Mouse (Mus musculus): Measurements from ENCODE around the gene Nadk. TPM values are rescaled to one million over a fixed set of nuclear protein-coding genes. Genes with fewer than 3 reads are reported as not detected.

Nadk gene
- total RNA-seq, 4 experiments from 2014 or later, result 10.8 to 19.0 (median 15.8) TPM

- no peak for DNase-seq (ENCODE audit: low spot score in 2 of 2)
Observed at GRCm38 (mm10) chr4:155601997-155602456, 39.8 kb downstream of the Nadk start.

- no peak for DNase-seq (ENCODE audit: low spot score in 2 of 2)
Observed at GRCm38 (mm10) chr4:155602753-155603152, 40.6 kb downstream of the Nadk start.

GRCm38 (mm10) chr4:155603801-155604200 lies 41.6 kb downstream of the Nadk start:
- DNase-seq (ENCODE audit: low spot score in 2 of 2), result no peak

GRCm38 (mm10) chr4:155605132-155605531 lies 43.0 kb downstream of the Nadk start:
- DNase-seq (ENCODE audit: low spot score in 2 of 2), result no peak

- no peak for DNase-seq (ENCODE audit: low spot score in 2 of 2)
Observed at GRCm38 (mm10) chr4:155606825-155607224, 44.6 kb downstream of the Nadk start.

GRCm38 (mm10) chr4:155611860-155612259 lies 49.7 kb downstream of the Nadk start:
- no peak for DNase-seq (ENCODE audit: low spot score in 2 of 2)

GRCm38 (mm10) chr4:155613264-155613663 lies 51.1 kb downstream of the Nadk start:
- DNase-seq (ENCODE audit: low spot score in 2 of 2), result no peak

- no peak for DNase-seq (ENCODE audit: low spot score in 2 of 2)
Observed at GRCm38 (mm10) chr4:155618321-155618720, 56.1 kb downstream of the Nadk start.

GRCm38 (mm10) chr4:155624338-155625291 lies 62.4 kb downstream of the Nadk start, which contains the start of gene Cdk11b:
Cdk11b (plus strand) TSS chr4:155624854.
- DNase-seq (ENCODE audit: low spot score in 2 of 2), result peak; percentile 85 to 93

- DNase-seq (ENCODE audit: low spot score in 2 of 2), result no peak
Observed at GRCm38 (mm10) chr4:155630267-155630666, 68.1 kb downstream of the Nadk start.

- no peak for DNase-seq (ENCODE audit: low spot score in 2 of 2)
Observed at GRCm38 (mm10) chr4:155635766-155636499, 73.8 kb downstream of the Nadk start.

Other genes with a start within 250 kb of the Nadk start
- gene Prkcz, start 201.0 kb upstream of the Nadk start, total RNA-seq (2022), result 1 to 10 TPM; 1.8 to 2.9 (median 2.4) TPM
- gene Gabrd, start 164.3 kb upstream of the Nadk start, total RNA-seq (2022), result under 1 TPM; 0.67 to 0.92 (median 0.76) TPM
- gene Cfap74, start 153.2 kb upstream of the Nadk start, total RNA-seq (2022), result under 1 TPM; 0.22 to 0.47 (median 0.39) TPM
- 100 to 1,000 TPM; 139 to 250 (median 181) TPM for gene Tmem52, start 93.3 kb upstream of the Nadk start, total RNA-seq (2022)
- 10 to 100 TPM; 44.1 to 58.4 (median 47.3) TPM for gene Gnb1, start 71.0 kb upstream of the Nadk start, total RNA-seq (2022)
- 1 to 10 TPM; 2.8 to 3.8 (median 3.4) TPM for gene Slc35e2, start 39.0 kb downstream of the Nadk start, total RNA-seq (2022)
- 10 to 100 TPM; 22.7 to 30.1 (median 27.5) TPM for gene Cdk11b, start 62.5 kb downstream of the Nadk start, total RNA-seq (2022)
- gene Gm10563, start 83.0 kb downstream of the Nadk start, total RNA-seq (2022), result not detected
- gene Mmp23, start 91.0 kb downstream of the Nadk start, total RNA-seq (2022), result 1 to 10 TPM in 2 of 4 experiments, under 1 TPM in 2; 0.70 to 1.6 (median 1.1) TPM
- 10 to 100 TPM; 17.8 to 22.6 (median 18.8) TPM for gene Mib2, start 106.8 kb downstream of the Nadk start, total RNA-seq (2022)
- gene Fndc10, start 132.0 kb downstream of the Nadk start, total RNA-seq (2022), result 1 to 10 TPM in 3 of 4 experiments, under 1 TPM in 1; 0.70 to 1.5 (median 1.1) TPM
- gene Ssu72, start 142.4 kb downstream of the Nadk start, total RNA-seq (2022), result 10 to 100 TPM; 37.8 to 42.0 (median 38.2) TPM
- gene Tmem240, start 172.4 kb downstream of the Nadk start, total RNA-seq (2022), result under 1 TPM; 0.19 to 0.62 (median 0.37) TPM
- 10 to 100 TPM; 23.8 to 25.1 (median 23.9) TPM for gene Atad3a, start 198.7 kb downstream of the Nadk start, total RNA-seq (2022)
- 1 to 10 TPM; 4.0 to 8.9 (median 6.2) TPM for gene Vwa1, start 212.3 kb downstream of the Nadk start, total RNA-seq (2022)
- gene Tmem88b, start 223.5 kb downstream of the Nadk start, total RNA-seq (2022), result under 1 TPM; 0.21 to 0.72 (median 0.31) TPM
- gene Ankrd65, start 228.1 kb downstream of the Nadk start, total RNA-seq (2022), result not detected
- gene Mrpl20, start 240.5 kb downstream of the Nadk start, total RNA-seq (2022), result 10 to 100 TPM; 46.2 to 50.5 (median 47.7) TPM